Mouse (Mus musculus) T-helper 2 cell (primary cell): ENCODE data around the gene Foxred1.

Experiments used
- in situ Hi-C: fragments of 300-600 bp; cut with MboI, MseI; formaldehyde crosslinking; loops from one replicate; pipeline ENCODE4 v1.15.1; 2025; ENCODE audit warnings: high pct_unique_total_duplicates

Foxred1 gene

DNA sequence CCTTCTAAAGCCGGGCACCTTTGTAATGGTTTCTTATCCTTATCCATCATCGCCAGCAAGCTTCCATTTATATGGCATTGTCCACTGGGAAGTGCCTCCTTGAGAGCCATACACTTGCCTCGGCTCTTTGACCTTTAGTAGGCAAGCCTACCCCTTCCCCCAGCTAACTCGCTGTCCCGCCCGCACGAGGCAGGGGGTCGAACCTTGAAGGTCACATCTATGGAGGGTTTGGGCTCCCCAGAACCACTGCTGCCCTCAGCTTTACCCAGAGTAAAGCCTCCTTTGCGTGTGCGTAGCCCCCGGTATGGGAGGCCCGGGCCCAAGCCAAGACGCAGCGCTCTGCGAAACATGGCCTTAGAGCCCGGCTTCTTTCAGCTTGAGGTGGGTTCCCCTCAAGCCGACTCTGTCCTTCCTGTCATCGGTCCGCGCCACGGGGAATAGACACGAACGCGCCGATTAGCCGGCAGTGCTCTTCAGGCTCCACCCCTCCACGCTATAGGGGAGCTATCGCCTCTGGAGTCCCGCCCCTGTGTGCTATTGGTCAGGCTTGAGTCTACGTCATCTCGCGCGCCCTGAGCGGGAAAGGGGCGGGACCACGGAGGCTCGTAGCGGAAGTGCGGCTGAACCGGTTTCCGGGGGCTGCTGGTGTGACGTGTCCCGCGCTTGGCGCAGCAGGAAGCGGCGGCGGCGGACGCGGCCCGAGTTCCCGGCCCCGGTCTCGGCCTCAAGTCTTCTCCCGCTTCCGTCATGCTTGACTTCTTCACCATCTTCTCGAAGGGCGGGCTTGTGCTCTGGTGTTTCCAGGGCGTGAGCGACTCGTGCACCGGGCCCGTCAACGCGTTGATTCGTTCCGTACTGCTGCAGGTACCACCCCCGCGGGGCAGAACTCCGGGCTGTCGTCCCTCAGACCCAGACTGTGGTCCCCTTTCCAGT lies at the start of gene Foxred1:
Foxred1 (minus strand) TSS at position 514 of the 933 bp plus-strand sequence.
- in situ Hi-C loops = loop anchor here (5.0 kb wide), 3 partner anchors 34 to 94 kb away; partner anchors contain the start of genes Dcps, Fam118b, Rpusd4 and St3gal4

DNA sequence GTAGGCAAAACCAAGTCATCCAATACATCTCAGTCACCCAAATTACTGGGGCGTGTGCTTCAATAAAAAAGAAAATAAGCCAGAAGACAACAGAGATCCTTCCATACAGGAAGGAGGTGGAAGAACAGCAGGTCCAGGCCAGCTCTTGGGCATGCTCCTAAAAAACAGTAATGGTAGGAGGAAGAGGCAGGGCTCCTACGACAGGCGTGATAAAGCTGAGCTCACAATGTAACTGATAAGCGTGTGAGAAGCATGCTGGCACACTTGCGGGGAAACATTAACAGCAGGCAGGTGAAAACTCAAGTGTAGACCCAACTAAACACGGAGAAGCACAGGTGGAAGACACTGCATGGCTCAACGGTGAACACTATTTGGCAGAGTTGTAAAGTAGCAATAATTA lies 46.5 kb upstream of the Foxred1 start:
- in situ Hi-C loops = no loop called here

DNA sequence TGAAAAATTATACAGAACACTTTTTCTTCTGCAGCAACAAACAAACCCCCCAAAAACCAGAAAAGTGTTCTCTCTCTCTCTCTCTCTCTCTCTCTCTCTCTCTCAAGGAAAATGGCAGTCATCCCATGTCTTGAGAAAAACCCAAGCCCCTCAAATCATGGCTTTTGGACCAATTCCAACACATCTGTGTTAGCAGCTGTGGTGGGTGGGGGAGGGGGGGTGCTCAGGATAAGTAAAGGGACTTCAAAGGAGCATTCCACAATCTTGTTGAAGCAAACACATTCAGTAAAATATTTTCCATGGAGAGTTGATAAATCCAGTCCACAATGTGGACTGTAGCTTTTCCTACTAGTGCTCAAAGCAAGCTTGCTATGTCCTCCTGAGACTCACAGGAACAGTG lies 38.6 kb upstream of the Foxred1 start:
- in situ Hi-C loops = loop anchor here (10.0 kb wide), 1 partner anchor 1965 kb away; no protein-coding TSS in a partner anchor

GRCm38 (mm10) chr9:35247405-35247804 lies 36.5 kb upstream of the Foxred1 start:
- in situ Hi-C loops = loop anchor here (10.0 kb wide), 1 partner anchor 1967 kb away; no protein-coding TSS in a partner anchor

GRCm38 (mm10) chr9:35239734-35240133 lies 28.9 kb upstream of the Foxred1 start:
- in situ Hi-C loops = loop anchor here (10.0 kb wide), 1 partner anchor 1975 kb away; no protein-coding TSS in a partner anchor

DNA sequence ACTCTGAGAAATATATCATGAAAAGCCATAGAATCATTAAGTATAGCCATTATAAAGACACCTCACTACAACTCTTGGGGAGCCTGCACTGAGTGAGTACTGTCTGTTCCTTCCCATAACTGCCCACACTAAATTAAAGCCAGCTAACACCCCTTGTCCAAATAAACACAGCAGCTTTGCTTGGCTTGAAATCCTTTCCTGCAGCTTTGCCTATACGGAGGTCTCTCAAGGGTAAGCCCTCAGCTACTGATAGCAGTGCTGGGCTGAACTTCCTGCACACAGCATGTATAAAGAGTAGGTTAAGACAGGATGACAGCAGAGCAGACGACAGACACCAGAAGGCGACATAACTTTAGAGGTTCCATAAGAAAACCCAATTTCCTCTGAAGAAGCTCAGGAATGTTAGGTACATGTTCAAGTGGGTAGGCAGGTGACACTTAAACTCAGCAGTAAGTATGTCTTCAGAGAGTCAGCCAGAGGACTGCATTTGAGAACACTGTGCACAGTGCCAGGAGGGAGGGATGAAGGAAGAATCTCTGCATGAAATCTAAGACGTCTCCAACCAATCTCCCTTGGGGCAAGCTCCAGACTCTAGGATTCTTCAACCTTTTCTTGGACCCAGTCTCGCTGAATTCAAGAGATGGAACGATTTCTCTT lies 28.2 kb upstream of the Foxred1 start:
- in situ Hi-C loops = no loop called here

- in situ Hi-C loops = no loop called here
Measured at GRCm38 (mm10) chr9:35238371-35238770, 27.5 kb upstream of the Foxred1 start.

DNA sequence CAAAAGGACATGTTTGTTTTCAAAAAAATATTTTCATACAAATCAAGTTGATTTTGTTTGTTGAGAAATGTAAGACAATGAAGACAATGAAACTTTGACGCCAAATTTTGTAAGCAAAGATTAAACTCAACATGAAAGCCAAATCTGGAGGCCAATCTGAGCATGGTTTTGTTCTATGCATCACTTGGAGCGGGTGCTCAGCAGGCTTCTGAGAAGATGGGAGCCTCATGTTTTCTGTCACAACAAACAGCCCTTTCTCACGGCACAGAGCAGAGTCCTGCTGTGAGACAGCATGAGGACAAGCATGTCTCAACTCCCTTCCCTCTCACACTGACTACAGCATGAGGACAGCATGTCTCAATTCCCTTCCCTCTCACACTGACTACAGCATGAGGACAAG lies 25.1 kb upstream of the Foxred1 start:
- in situ Hi-C loops = no loop called here

DNA sequence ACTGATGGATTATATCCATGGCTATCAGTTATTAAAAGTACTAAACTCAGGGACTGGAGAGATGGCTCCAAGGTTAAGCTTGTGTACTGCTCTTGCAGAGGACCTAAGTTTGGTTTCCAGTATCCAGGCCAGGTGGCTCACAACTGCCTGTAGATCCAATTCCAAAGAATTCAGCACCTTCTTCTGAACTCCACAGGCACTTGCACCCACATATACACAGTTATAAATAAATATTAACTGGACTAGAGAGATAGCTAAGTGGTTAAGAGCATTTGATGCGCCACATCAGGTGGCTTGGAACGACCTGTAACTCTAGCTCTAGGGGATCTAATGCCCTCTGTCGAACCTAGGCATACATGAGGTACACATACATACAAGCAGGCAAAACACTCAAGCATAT lies 17.8 kb upstream of the Foxred1 start:
- in situ Hi-C loops = no loop called here

DNA sequence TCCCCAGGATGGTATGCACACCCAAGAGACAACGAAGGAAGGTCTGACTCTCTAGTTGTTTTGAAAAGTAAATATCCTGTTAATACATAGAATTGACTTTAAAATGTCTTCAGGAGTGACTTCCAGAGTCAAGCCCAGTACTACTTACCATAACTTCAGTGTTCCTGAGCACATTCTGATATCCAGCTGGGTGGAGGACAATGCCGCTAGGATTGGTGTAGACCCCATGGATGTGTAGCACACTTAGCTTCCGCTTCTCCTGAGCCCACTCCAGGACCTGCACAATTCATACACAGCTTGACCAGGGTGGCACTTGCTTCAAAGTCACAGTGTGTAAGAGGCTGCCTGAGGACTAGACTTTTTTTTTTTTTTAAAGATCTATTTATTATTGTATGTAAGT lies 12.6 kb upstream of the Foxred1 start:
- in situ Hi-C loops = no loop called here

DNA sequence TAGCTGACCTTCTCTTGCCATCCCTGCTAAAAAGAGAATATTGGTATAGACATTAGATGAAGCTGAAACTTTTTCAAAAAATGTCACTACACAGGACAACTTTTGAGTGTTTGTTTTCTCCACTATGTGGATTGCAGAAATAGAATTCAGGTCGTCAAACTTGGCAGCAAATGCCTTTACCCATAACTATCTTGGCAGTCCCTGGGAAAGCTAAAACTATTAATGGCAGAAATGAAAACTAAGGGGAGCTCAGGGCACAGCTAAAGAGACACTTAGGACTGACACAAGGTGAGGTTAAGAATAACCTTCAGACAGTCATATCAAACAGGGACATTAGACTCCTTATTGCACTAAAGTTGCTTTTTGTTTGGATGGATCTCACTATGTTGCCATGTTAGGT lies 7.1 kb upstream of the Foxred1 start:
- in situ Hi-C loops = no loop called here

DNA sequence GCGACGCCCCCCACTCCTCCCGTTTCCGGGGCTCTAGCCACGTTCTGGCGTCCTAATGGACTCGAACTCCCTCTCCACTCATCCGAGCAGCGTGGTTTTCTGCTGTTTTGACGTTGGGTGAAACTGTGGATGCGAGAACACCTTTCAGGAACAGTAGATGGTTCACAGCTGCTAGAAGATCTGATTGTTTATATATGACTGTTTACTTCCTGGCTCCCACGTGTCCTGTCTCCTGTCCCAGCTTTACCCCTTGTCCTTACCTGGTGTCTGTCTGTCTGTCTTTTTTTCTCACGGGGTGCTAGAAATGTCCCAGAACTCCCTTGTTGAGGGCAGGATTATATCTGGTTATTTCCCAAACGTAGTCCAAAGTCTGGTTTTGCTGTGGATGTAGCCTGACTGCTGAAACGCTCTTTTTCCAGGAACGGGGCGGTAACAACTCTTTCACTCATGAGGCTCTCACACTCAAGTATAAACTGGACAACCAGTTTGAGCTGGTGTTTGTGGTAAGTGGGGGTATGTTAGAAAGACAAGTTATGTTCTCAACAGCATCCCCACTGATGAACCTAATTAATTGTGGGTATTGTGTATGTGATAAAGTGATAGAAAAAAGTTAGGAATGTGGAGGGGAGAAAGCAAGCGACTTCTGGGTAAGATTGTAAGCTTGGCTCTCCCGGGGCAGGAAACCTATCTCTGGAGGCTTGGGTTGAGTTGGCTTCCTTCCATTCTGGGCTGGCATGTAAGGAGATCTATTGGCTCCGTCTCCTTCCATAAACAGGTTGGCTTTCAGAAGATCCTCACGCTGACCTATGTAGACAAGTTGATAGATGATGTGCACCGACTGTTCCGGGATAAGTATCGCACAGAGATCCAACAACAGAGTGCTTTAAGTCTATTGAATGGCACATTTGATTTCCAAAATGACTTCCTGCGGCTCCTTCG lies 987 bp upstream of the Foxred1 start:
- in situ Hi-C loops = loop anchor here (5.0 kb wide), 3 partner anchors 35 to 95 kb away; partner anchors contain the start of genes Dcps, Fam118b, Rpusd4 and St3gal4

DNA sequence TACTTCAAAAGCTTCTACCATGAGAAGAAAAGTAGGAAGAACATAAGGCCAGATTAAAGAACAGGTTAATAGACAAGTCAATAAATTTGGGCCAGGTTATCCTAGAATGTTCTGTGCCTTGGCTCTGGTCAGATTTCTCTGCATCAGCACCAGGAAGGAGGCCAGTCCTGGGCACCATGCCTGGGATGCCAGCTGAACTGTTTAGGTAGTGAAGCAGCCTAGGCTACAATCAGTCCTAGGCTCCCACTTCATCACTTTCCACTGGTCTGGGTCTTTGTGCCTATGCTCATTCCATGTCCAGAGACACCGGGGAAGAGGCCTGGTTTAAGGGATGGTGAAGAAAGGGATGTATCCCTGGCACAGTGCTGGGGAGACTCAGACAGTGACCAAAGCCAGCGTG lies 6.4 kb downstream of the Foxred1 start:
- in situ Hi-C loops = no loop called here

DNA sequence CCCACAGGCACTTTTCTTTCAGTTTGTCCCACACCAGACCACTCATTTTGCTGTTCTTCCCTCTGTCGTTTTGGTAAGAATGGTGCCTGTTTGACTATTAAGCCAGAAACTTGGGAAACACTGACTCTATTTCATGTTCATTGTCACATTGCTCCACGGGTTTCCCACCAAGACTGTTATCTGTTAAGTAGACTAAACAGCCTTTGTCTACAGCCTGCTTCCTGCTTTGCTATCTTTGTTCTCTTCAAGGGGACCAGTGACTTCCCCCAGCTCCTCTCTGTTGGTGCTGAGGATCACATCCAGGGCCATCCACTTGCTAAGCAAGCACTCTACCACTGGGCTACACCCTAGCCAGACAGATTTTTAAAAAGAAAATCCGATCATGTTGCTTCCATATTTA lies 7.3 kb downstream of the Foxred1 start:
- in situ Hi-C loops = no loop called here

- in situ Hi-C loops = no loop called here
Measured at GRCm38 (mm10) chr9:35200529-35201060, 10.3 kb downstream of the Foxred1 start.

DNA sequence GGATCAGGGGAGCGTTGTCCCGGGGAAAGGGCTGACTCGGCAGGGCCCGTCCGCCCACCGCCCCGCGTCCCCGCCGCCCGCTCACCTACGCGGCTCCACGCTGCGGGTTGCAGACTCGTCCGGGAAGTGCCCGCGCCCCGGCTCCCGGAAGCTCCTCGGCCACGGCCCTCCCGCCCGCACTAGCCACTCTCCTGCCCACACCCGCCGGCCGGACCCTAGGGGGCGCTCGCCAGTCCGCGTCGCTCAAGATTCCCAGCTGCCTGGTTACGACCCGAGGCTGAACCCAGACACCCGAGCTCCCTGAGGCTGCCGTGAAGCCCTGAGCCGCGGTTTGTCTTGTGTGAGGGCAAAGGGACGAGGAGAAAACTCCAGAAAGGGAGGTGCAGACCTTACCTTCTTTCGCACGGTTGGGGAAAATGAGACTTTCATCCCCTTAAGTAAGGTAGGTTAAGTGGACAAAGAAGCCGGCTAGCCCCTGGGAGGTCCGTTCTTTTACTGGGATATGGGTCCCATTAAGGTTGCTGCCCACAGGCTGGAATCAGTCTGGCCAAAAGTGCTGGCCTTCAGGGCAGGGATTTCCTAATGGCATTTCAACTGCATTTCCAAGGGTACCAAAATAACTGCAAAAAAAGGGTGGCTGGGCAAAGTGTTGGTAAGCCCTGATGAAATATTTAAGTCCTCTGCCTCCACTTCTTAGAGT lies 10.9 kb downstream of the Foxred1 start, which contains the start of the genes Srpr and Tirap:
Srpr (plus strand) TSS at position 404 of the 700 bp plus-strand sequence.
Tirap (minus strand) TSS at position 520 of the 700 bp plus-strand sequence.
- in situ Hi-C loops = no loop called here

GRCm38 (mm10) chr9:35198945-35199771 lies 11.7 kb downstream of the Foxred1 start:
- in situ Hi-C loops = no loop called here

DNA sequence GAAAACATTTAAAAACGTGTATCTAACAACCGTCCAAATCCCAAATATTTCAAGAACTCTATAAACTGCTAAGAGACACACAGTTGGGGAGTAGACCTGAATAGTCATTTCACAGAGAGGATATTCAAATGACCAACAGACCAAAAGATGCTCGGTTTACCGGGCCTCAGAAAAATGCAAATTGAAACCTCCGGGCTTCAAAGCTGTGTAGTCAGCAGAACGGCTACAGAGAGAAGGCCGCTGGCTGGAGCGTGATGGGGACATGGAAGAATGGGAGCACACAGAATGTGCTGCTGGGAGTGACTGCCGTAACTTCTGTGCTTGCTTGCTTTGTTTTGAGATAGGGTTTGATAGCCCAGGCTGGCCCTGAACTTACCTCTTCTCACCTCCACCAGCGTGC lies 12.5 kb downstream of the Foxred1 start:
- in situ Hi-C loops = no loop called here

- in situ Hi-C loops = no loop called here
Measured at GRCm38 (mm10) chr9:35197625-35198024, 13.2 kb downstream of the Foxred1 start.
